Mouse (Mus musculus): ENCODE measurements around the gene Dact3.

GRCm38 (mm10) chr7:16871600-16871999 is 3.5 kb upstream of the Dact3 start:
- TF ChIP-seq CHD2 (IDR thresholded peaks at IDR 0.05; ENCODE audit: low read depth, low read length) (no peak), MAFK (IDR thresholded peaks at IDR 0.05; ENCODE audit: insufficient read depth, low read depth, low read length) (no peak), ZNF384 (IDR thresholded peaks at IDR 0.05; ENCODE audit: low read depth, low read length) (no peak)
